Comparison of ENCODE assay signal across 15 mouse cellular contexts in the genomic region with DNA sequence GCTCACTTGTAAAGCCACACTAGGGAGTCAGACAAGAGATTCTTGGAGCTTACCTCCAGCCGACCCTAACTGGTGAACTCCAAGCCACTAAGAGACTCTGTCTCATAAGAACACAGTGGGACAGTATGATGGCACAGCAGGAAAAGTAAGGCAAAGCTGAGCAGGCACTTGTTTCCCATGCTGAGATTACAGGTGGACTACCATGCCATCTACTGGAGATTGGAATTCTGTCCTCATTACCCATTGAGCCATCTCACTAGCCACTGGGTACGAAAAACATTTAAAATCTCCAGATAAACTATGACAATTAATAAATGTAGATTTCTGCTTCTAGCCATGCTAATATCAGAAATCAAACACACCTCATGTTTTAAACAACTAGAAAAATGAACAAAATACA. TPM values are rescaled to one million over a fixed set of nuclear protein-coding genes. Genes with fewer than 3 reads are reported as not detected.
DNase-seq lines count a peak whose midpoint lies in the region; ATAC-seq and TF ChIP-seq lines count a peak whose summit lies in the region.
"Had no signal": no experiment of that assay in that cellular context is flagged by ENCODE, and none has a peak within 500 bp of the region (broad histone marks: within the 10 kb centered on the region; RNA-seq: fewer than 3 reads in every experiment).

No protein-coding gene starts in this region.

- no peak for ATAC-seq in intestine, postnatal 0 days
- ATAC-seq in intestine, embryonic 16.5 days, result no peak
- no peak for ATAC-seq in midbrain, postnatal 0 days (ENCODE audit: low FRiP score)
- ATAC-seq in midbrain, embryonic 11.5 days (ENCODE audit: low FRiP score), result no peak
- ATAC-seq: forebrain, postnatal 0 days had no signal

- DNase-seq in cerebellum, postnatal 10 days, result peak; percentile 29 to 32
- no peak for DNase-seq in cerebellum, postnatal 36 days
- DNase-seq in midbrain, postnatal 0 days (ENCODE audit: low spot score), result no peak
- no peak for DNase-seq in midbrain, embryonic 11.5 days (ENCODE audit: low spot score, missing footprints)
- DNase-seq in right cerebral cortex, postnatal 36 days (ENCODE audit: low spot score in 2 of 2), result no peak
- DNase-seq in T-cell, adult 2 months (ENCODE audit: low spot score), result no peak
- DNase-seq: forebrain, postnatal 0 days; gastrocnemius, postnatal 25 days; heart, postnatal 4 days; thymus, postnatal 4 days had no signal

- no peaks in the 10 kb centered on the region for H3K9me3 ChIP-seq in intestine, postnatal 0 days (ENCODE audit: control insufficient read depth)
- H3K9me3 ChIP-seq in intestine, embryonic 16.5 days (ENCODE audit: control insufficient read depth, low read length), result no peaks in the 10 kb centered on the region
- no peaks in the 10 kb centered on the region for H3K9me3 ChIP-seq in midbrain, postnatal 0 days (ENCODE audit: low read length)
- H3K9me3 ChIP-seq in midbrain, embryonic 11.5 days (ENCODE audit: control insufficient read depth, low read length), result no peaks in the 10 kb centered on the region
- H3K9me3 ChIP-seq: embryonic facial prominence, embryonic 12.5 days; liver, embryonic 15.5 days had no signal

- H3K27me3 ChIP-seq in intestine, postnatal 0 days (replicated peaks; ENCODE audit: control insufficient read depth, insufficient read depth, low read length), result no peaks in the 10 kb centered on the region
- H3K27me3 ChIP-seq in intestine, embryonic 16.5 days (replicated peaks; ENCODE audit: control insufficient read depth, insufficient read depth, low read length), result no peaks in the 10 kb centered on the region
- no peaks in the 10 kb centered on the region for H3K27me3 ChIP-seq in midbrain, postnatal 0 days (ENCODE audit: insufficient read depth, low read length)
- H3K27me3 ChIP-seq in midbrain, embryonic 11.5 days (ENCODE audit: control insufficient read depth, insufficient read depth, low read length), result no peaks in the 10 kb centered on the region
- H3K27me3 ChIP-seq: embryonic facial prominence, embryonic 12.5 days; liver, embryonic 15.5 days had no signal

- no peaks in the 10 kb centered on the region for H3K4me1 ChIP-seq in intestine, postnatal 0 days (replicated peaks; ENCODE audit: control insufficient read depth, insufficient read depth, low read length)
- no peaks in the 10 kb centered on the region for H3K4me1 ChIP-seq in intestine, embryonic 16.5 days (ENCODE audit: control insufficient read depth, insufficient read depth, low read length)
- no peaks in the 10 kb centered on the region for H3K4me1 ChIP-seq in midbrain, postnatal 0 days (ENCODE audit: insufficient read depth, low read length)
- no peaks in the 10 kb centered on the region for H3K4me1 ChIP-seq in midbrain, embryonic 11.5 days (ENCODE audit: control insufficient read depth, insufficient read depth, low read length)
- H3K4me1 ChIP-seq: embryonic facial prominence, embryonic 12.5 days; liver, embryonic 15.5 days had no signal

- H3K4me2 ChIP-seq in intestine, postnatal 0 days (replicated peaks; ENCODE audit: low read depth), result no peak overlapping the region
- H3K4me2 ChIP-seq in intestine, embryonic 16.5 days (ENCODE audit: low read depth, low read length), result no peak overlapping the region
- H3K4me2 ChIP-seq in midbrain, postnatal 0 days (ENCODE audit: low read depth, low read length, poor library complexity, severe bottlenecking), result no peak overlapping the region
- H3K4me2 ChIP-seq in midbrain, embryonic 11.5 days, result no peak overlapping the region
- H3K4me2 ChIP-seq: embryonic facial prominence, embryonic 12.5 days; liver, embryonic 15.5 days had no signal

- no peak overlapping the region for H3K9ac ChIP-seq in intestine, postnatal 0 days (ENCODE audit: low read depth, low read length)
- no peak overlapping the region for H3K9ac ChIP-seq in intestine, embryonic 16.5 days (ENCODE audit: low read depth, low read length)
- no peak overlapping the region for H3K9ac ChIP-seq in midbrain, postnatal 0 days (replicated peaks; ENCODE audit: low read length, poor library complexity, severe bottlenecking)
- no peak overlapping the region for H3K9ac ChIP-seq in midbrain, embryonic 11.5 days (ENCODE audit: low read length)
- H3K9ac ChIP-seq: embryonic facial prominence, embryonic 12.5 days; forebrain, postnatal 0 days; liver, embryonic 15.5 days had no signal

- 87% methylated on average over 2 of the region's 2 CpGs for WGBS in intestine, postnatal 0 days
- 92% methylated on average over 2 of the region's 2 CpGs for WGBS in intestine, embryonic 16.5 days
- WGBS in midbrain, postnatal 0 days, result 80% methylated on average over 2 of the region's 2 CpGs
- WGBS in midbrain, embryonic 11.5 days, result 81% methylated on average over 2 of the region's 2 CpGs

- TF ChIP-seq CTCF in intestine, postnatal 0 days (IDR thresholded peaks at IDR 0.05; ENCODE audit: low read depth), result peak; percentile 51
- peak; percentile 34; the same call in 1 of the 2 replicates for TF ChIP-seq CTCF in midbrain, postnatal 0 days (IDR thresholded peaks at IDR 0.05)

- H3K27ac ChIP-seq in intestine, postnatal 0 days (ENCODE audit: low read depth, low read length), result no peak overlapping the region
- no peak overlapping the region for H3K27ac ChIP-seq in intestine, embryonic 16.5 days (ENCODE audit: low read length)
- no peak overlapping the region for H3K27ac ChIP-seq in midbrain, postnatal 0 days (ENCODE audit: low read depth, low read length)
- H3K27ac ChIP-seq in midbrain, embryonic 11.5 days (ENCODE audit: low read depth, low read length), result no peak overlapping the region
- H3K27ac ChIP-seq: embryonic facial prominence, embryonic 12.5 days; liver, embryonic 15.5 days had no signal

- no peak overlapping the region for H3K4me3 ChIP-seq in intestine, postnatal 0 days (ENCODE audit: low read depth, low read length)
- H3K4me3 ChIP-seq in intestine, embryonic 16.5 days (ENCODE audit: low read length), result no peak overlapping the region
- no peak overlapping the region for H3K4me3 ChIP-seq in midbrain, postnatal 0 days (ENCODE audit: low read depth, low read length)
- H3K4me3 ChIP-seq in midbrain, embryonic 11.5 days (ENCODE audit: low read depth, low read length), result no peak overlapping the region
- H3K4me3 ChIP-seq: embryonic facial prominence, embryonic 12.5 days; liver, embryonic 15.5 days had no signal

- H3K36me3 ChIP-seq in intestine, postnatal 0 days (ENCODE audit: control insufficient read depth, insufficient read depth), result no peaks in the 10 kb centered on the region
- H3K36me3 ChIP-seq in intestine, embryonic 16.5 days (ENCODE audit: control insufficient read depth, insufficient read depth, low read length), result no peaks in the 10 kb centered on the region
- no peaks in the 10 kb centered on the region for H3K36me3 ChIP-seq in midbrain, postnatal 0 days (ENCODE audit: insufficient read depth, low read length)
- H3K36me3 ChIP-seq in midbrain, embryonic 11.5 days (ENCODE audit: control insufficient read depth, insufficient read depth, low read length), result no peaks in the 10 kb centered on the region
- H3K36me3 ChIP-seq: embryonic facial prominence, embryonic 12.5 days; liver, embryonic 15.5 days had no signal

RNA-seq across cellular contexts. Expression of a gene that starts 13.2 kb away (rescaled TPM):
- 4.4 and 6.1 TPM in 2 replicates for polyA plus RNA-seq in intestine, postnatal 0 days (2015; fragmentation: Nextera tagmentation; extraction: Ambion mirVana)
- polyA plus RNA-seq in intestine, embryonic 16.5 days (2015; fragmentation: Nextera tagmentation; extraction: Ambion mirVana), result 14.4 and 15.2 TPM in 2 replicates
- 7.9 and 11.5 TPM in 2 replicates for total RNA-seq in midbrain, postnatal 0 days (2014; rRNA removed)
- polyA plus RNA-seq in midbrain, postnatal 0 days (2015; fragmentation: Nextera tagmentation; extraction: Ambion mirVana), result 13.4 and 14.2 TPM in 2 replicates
- 7.9 and 8.2 TPM in 2 replicates for polyA plus RNA-seq in midbrain, embryonic 11.5 days (2014; fragmentation: Nextera tagmentation; extraction: Ambion mirVana)

RNA-seq across cellular contexts. Expression of a gene that starts 20.9 kb away (rescaled TPM):
- polyA plus RNA-seq in intestine, postnatal 0 days (2015; fragmentation: Nextera tagmentation; extraction: Ambion mirVana), result 20.4 and 20.5 TPM in 2 replicates
- polyA plus RNA-seq in intestine, embryonic 16.5 days (2015; fragmentation: Nextera tagmentation; extraction: Ambion mirVana), result 20.4 and 22.9 TPM in 2 replicates
- 44.7 and 45.2 TPM in 2 replicates for total RNA-seq in midbrain, postnatal 0 days (2014; rRNA removed)
- 35.1 and 36.4 TPM in 2 replicates for polyA plus RNA-seq in midbrain, postnatal 0 days (2015; fragmentation: Nextera tagmentation; extraction: Ambion mirVana)
- 34.6 and 38.8 TPM in 2 replicates for polyA plus RNA-seq in midbrain, embryonic 11.5 days (2014; fragmentation: Nextera tagmentation; extraction: Ambion mirVana)

RNA-seq across cellular contexts. Expression of a gene that starts 21.0 kb away (rescaled TPM):
- 22.7 TPM in 2 replicates for polyA plus RNA-seq in intestine, postnatal 0 days (2015; fragmentation: Nextera tagmentation; extraction: Ambion mirVana)
- polyA plus RNA-seq in intestine, embryonic 16.5 days (2015; fragmentation: Nextera tagmentation; extraction: Ambion mirVana), result 21.8 and 24.2 TPM in 2 replicates
- total RNA-seq in midbrain, postnatal 0 days (2014; rRNA removed), result 0.82 and 3.8 TPM in 2 replicates
- 0.70 and 1.9 TPM in 2 replicates for polyA plus RNA-seq in midbrain, postnatal 0 days (2015; fragmentation: Nextera tagmentation; extraction: Ambion mirVana)
- 1.7 and 1.9 TPM in 2 replicates for polyA plus RNA-seq in midbrain, embryonic 11.5 days (2014; fragmentation: Nextera tagmentation; extraction: Ambion mirVana)

RNA-seq across cellular contexts. Expression of a gene that starts 32.1 kb away (rescaled TPM):
- polyA plus RNA-seq in intestine, postnatal 0 days (2015; fragmentation: Nextera tagmentation; extraction: Ambion mirVana), result 6.5 and 7.3 TPM in 2 replicates
- polyA plus RNA-seq in intestine, embryonic 16.5 days (2015; fragmentation: Nextera tagmentation; extraction: Ambion mirVana), result 17.0 and 21.0 TPM in 2 replicates
- total RNA-seq in midbrain, postnatal 0 days (2014; rRNA removed), result 17.5 and 22.6 TPM in 2 replicates
- polyA plus RNA-seq in midbrain, postnatal 0 days (2015; fragmentation: Nextera tagmentation; extraction: Ambion mirVana), result 17.7 and 18.7 TPM in 2 replicates
- 20.9 and 24.3 TPM in 2 replicates for polyA plus RNA-seq in midbrain, embryonic 11.5 days (2014; fragmentation: Nextera tagmentation; extraction: Ambion mirVana)
- total RNA-seq: common myeloid progenitor, adult 5-6 weeks had no signal

RNA-seq across cellular contexts. Expression of a gene that starts 40.0 kb away (rescaled TPM):
- 3.1 and 4.7 TPM in 2 replicates for polyA plus RNA-seq in intestine, postnatal 0 days (2015; fragmentation: Nextera tagmentation; extraction: Ambion mirVana)
- polyA plus RNA-seq in intestine, embryonic 16.5 days (2015; fragmentation: Nextera tagmentation; extraction: Ambion mirVana), result 8.5 and 8.9 TPM in 2 replicates
- 74.8 and 87.1 TPM in 2 replicates for total RNA-seq in midbrain, postnatal 0 days (2014; rRNA removed)
- polyA plus RNA-seq in midbrain, postnatal 0 days (2015; fragmentation: Nextera tagmentation; extraction: Ambion mirVana), result 36.9 and 39.8 TPM in 2 replicates
- polyA plus RNA-seq in midbrain, embryonic 11.5 days (2014; fragmentation: Nextera tagmentation; extraction: Ambion mirVana), result 16.9 and 17.3 TPM in 2 replicates

Comparison
In these comparisons a context has a peak if more than half of its experiments do, and no peak if none do; other contexts are left out.
1. DNase-seq: peak in cerebellum, postnatal 10 days (2 of 2); none in cerebellum, postnatal 36 days (0 of 2), midbrain, postnatal 0 days (single experiment), midbrain, embryonic 11.5 days (single experiment), right cerebral cortex, postnatal 36 days (0 of 2) and T-cell, adult 2 months (single experiment).